Mouse (Mus musculus) stomach, embryonic 14.5 days (tissue): ENCODE measurements at regions not wholly inside any gene's neighbourhood (a gene's known extent, or its start where the extent isn't known, plus 50 kb on each side); places are given as distances from the start of the nearest gene placed in this dataset.

Experiments used
- ATAC-seq: fragments of 200-750 bp; cut with Nextera tagmentation; 2 replicates; pipeline ENCODE4 v1.8.0; 2017; ENCODE audit warnings: low read depth, moderate TSS enrichment; ENCODE audit not compliant: insufficient number of reproducible peaks, insufficient read depth, low FRiP score
- H3K27ac ChIP-seq: fragments of 300-500 bp; sonication (generic); 2 replicates; pipeline ENCODE4 v1.5.1; 2014; ENCODE audit warnings: mild to moderate bottlenecking, low read length, moderate library complexity, mixed read lengths
- H3K27me3 ChIP-seq: fragments of 300-500 bp; sonication (generic); 2 replicates; pipeline ENCODE4 v1.6.1; 2014; ENCODE audit warnings: low read length, control low read depth, mixed read lengths; ENCODE audit not compliant: control insufficient read depth, insufficient read depth
- H3K36me3 ChIP-seq: fragments of 300-500 bp; sonication (generic); 2 replicates; pipeline ENCODE4 v1.6.1; 2014; ENCODE audit warnings: mild to moderate bottlenecking, control low read depth, low read length, moderate library complexity, mixed read lengths; ENCODE audit not compliant: control insufficient read depth, insufficient read depth
- H3K4me1 ChIP-seq: fragments of 300-500 bp; sonication (generic); 2 replicates; pipeline ENCODE4 v1.6.1; 2014; ENCODE audit warnings: low read length, control low read depth, mixed read lengths; ENCODE audit not compliant: control insufficient read depth, insufficient read depth
- H3K4me2 ChIP-seq: fragments of 300-500 bp; sonication (generic); replicated peaks from 2 replicates; pipeline ENCODE4 v1.6.1; 2014; ENCODE audit warnings: low read depth, low read length, control low read depth
- H3K4me3 ChIP-seq: fragments of 300-500 bp; sonication (generic); 2 replicates; pipeline ENCODE4 v1.5.1; 2014; ENCODE audit warnings: low read depth, low read length, control low read depth
- H3K9ac ChIP-seq: fragments of 300-500 bp; sonication (generic); replicated peaks from 2 replicates; pipeline ENCODE4 v1.6.1; 2014; ENCODE audit warnings: low read depth, mild to moderate bottlenecking, control low read depth, low read length, moderate library complexity, mixed read lengths
- H3K9me3 ChIP-seq: fragments of 300-500 bp; sonication (generic); 2 replicates; pipeline ENCODE4 v1.6.1; 2016; ENCODE audit warnings: low read depth, low read length, control low read depth; ENCODE audit not compliant: control insufficient read depth
- WGBS: fragments of 180-500 bp; shearing (Covaris S2); extraction: QIAGEN DNeasy Blood & Tissue Kit; methylation state at CpG from one replicate; pipeline ENCODE4 v1.1.7; 2014; 5-methylcytosine and 5-hydroxymethylcytosine counted together

DNA sequence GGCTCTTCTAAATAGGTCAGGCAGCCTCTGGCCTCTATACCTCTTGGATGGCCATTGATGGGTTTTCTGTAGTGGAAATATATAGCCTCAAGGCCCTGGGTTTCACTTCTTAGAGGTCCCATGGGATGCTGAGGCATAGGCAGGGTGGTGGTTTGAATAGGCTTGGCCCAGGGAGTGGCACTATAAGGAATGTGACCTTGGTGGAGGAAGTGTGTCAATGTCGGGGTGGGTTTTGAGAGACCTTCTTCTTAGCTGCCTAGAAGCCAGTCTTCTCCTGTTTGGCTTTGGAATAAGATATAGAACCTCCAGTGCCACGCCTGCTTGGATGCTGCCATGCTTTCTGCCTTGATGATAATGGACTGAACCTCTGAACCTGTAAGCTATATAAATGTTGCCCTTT is 59.5 kb upstream of the Hpcal1 start:
- no peaks in the 10 kb centered on the region for H3K36me3 ChIP-seq
- no peak overlapping the region for H3K4me2 ChIP-seq
- no peak for ATAC-seq
- WGBS = 84% methylated on average over 2 of the region's 2 CpGs
- H3K9ac ChIP-seq = no peak overlapping the region
- H3K27ac ChIP-seq = no peak overlapping the region
- no peaks in the 10 kb centered on the region for H3K4me1 ChIP-seq
- no peak overlapping the region for H3K4me3 ChIP-seq
- no peaks in the 10 kb centered on the region for H3K27me3 ChIP-seq
- no peaks in the 10 kb centered on the region for H3K9me3 ChIP-seq

DNA sequence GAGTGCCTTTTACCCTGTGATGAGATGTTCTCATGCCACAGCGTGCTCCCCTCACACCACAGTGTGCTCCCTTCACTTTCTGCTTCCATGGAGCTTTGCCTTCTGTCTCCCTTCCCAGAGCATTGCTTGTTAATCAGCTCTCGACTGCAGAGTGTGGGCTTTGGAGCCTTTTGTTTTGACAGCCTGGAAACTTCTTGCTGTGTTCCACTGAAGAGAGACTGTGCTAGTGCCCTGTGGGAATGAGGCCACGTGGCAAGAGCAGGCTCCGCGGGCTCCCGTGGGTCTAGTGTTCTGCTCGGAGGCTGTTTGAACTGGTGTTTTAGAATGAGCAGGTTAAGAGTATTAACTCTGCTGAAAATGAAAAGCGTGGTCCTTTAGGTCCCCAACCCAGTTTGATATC is 54.5 kb upstream of the Hpcal1 start:
- Histone ChIP-seq H3K4me1 (no peaks in the 10 kb centered on the region), H3K9me3 (no peaks in the 10 kb centered on the region), H3K36me3 (no peaks in the 10 kb centered on the region), H3K4me3 (no peak overlapping the region), H3K27me3 (no peaks in the 10 kb centered on the region), H3K27ac (no peak overlapping the region), H3K4me2 (no peak overlapping the region), H3K9ac (no peak overlapping the region)
- no peak for ATAC-seq
- WGBS = 73% methylated on average over 8 of the region's 8 CpGs

DNA sequence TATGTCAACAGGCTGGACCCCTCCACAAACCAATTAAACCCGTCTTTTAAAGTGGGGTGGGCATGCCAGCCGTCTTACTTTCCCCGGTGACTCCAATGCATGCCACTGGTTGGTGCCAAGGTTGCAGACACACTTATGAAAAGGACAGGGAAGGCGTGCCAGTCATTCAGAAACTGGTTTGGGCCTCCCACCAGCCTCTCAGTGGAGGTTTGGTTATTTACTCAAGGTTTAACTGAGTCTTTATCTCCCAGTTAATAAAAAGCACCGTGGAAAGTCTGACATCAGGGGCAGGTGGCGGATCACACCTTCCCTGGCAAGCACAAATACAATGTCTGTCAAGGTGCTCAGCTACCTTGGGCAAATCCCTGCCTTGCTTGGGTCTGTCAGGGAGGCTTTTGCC is 54.1 kb upstream of the Hpcal1 start:
- ATAC-seq = peak; percentile 75
- no peak overlapping the region for H3K4me3 ChIP-seq
- no peaks in the 10 kb centered on the region for H3K27me3 ChIP-seq
- H3K9me3 ChIP-seq = no peaks in the 10 kb centered on the region
- WGBS = 65% methylated on average over 6 of the region's 6 CpGs
- H3K9ac ChIP-seq = no peak overlapping the region
- no peak overlapping the region for H3K4me2 ChIP-seq
- H3K36me3 ChIP-seq = no peaks in the 10 kb centered on the region
- no peaks in the 10 kb centered on the region for H3K4me1 ChIP-seq
- H3K27ac ChIP-seq = 0 out of 2 replicates have a peak overlapping the region, but pooled peaks have one; percentile 33
